Mouse (Mus musculus) ZHBTc4 (cell line): Measurements from ENCODE around the gene Bbs9.

Experiments
- DNase-seq: peaks from one replicate; pipeline ENCODE4 v3.0.0-alpha.2; 2011; ENCODE audit warnings: low read depth, low spot score

The Bbs9 gene

GRCm38 (mm10) chr9:22468170-22468898 lies 7.2 kb upstream of the Bbs9 start:
- DNase-seq: peak; percentile 92

DNA sequence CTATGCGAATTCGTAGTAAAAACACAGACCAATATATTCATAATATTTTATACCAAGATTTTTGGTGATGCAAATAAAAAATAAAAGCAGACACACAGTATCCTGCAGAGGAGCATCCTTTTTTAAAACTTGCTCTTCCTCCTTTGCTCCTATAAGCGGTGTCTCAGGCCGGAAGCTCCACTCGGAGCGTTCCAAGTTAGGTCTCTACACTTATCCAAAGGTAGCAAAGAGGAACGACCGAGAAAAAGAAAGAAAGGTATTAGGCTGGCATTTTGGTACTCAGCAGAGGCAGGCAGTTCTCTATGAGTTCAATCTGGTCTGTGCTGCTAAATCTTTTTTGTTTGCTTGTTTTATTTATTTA lies 6.6 kb upstream of the Bbs9 start:
- DNase-seq: no peak

DNA sequence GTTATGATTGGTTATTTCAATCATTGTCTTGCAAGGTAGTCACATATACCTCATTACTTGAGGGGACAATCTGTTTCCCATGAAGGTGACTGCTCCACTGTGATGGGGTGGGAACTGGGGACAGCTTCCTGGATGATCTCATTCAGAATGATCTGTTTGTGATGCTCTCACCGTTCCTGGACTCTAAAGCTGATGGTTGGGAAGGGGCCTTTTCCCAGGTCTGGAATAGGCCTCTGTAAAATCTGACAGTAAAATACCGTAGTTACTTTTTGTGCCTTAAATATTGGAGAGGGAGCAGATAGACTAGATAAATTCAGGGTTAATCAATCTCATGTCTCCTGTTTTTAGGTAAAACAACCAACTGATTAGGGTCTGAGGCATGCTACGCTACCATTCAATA lies 5.9 kb upstream of the Bbs9 start, which contains the start of gene Rp9:
Gene Rp9 (minus strand): TSS at position 101 of the 400 bp plus-strand sequence.
- no peak for DNase-seq

DNA sequence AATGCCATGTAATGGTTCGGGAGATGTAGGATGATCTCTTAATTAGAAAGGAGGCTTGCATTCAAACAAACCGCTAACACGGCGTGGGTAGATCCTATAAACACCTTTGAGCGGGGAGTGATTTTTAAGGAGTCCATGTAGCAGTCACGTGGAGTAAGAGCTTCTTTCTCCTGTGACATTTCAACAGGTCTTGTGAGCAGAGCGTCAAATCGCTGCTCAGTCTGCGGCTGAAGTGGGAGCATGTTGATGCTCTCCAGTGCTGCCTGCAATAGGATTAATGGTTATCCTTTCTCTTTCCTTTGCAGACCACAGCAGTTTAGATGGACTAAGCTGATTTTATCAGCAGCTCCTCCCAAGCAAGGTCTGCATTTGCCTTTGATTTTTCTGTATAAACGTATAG lies 750 bp downstream of the Bbs9 start:
- peak; percentile 17 for DNase-seq

DNA sequence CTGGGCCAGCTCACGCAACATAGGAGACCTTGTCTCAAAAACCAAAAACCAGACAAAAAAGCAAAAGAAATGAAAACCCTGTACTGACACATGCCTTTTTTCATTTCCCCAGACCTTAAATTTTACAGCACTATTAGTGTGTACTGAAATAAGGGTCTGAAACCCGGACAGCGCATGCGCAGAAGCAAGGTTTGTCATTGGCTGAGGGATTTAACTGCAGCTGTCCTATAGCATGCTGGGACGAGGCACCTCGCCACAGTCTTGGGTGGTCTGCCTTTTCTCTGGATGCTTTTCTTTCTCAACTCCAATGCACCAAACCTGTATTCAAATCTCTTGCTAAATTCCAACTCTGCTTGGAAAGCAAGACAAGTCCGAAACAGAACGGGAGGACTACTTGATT lies 3.4 kb downstream of the Bbs9 start:
- DNase-seq: peak; percentile 55

GRCm38 (mm10) chr9:22483866-22484561 lies 8.5 kb downstream of the Bbs9 start:
- no peak for DNase-seq

GRCm38 (mm10) chr9:22484562-22485308 lies 9.2 kb downstream of the Bbs9 start:
- DNase-seq: no peak

GRCm38 (mm10) chr9:22486211-22486610 lies 10.7 kb downstream of the Bbs9 start:
- DNase-seq: peak; percentile 72

GRCm38 (mm10) chr9:22488963-22489362 lies 13.4 kb downstream of the Bbs9 start:
- DNase-seq: peak; percentile 21

- DNase-seq: peak; percentile 73
Observed at GRCm38 (mm10) chr9:22494203-22494807, 18.8 kb downstream of the Bbs9 start.

GRCm38 (mm10) chr9:22495133-22495532 lies 19.6 kb downstream of the Bbs9 start:
- DNase-seq: peak; percentile 39

GRCm38 (mm10) chr9:22497021-22497767 lies 21.7 kb downstream of the Bbs9 start:
- no peak for DNase-seq

- DNase-seq: no peak
Observed at GRCm38 (mm10) chr9:22502972-22503371, 27.5 kb downstream of the Bbs9 start.

DNA sequence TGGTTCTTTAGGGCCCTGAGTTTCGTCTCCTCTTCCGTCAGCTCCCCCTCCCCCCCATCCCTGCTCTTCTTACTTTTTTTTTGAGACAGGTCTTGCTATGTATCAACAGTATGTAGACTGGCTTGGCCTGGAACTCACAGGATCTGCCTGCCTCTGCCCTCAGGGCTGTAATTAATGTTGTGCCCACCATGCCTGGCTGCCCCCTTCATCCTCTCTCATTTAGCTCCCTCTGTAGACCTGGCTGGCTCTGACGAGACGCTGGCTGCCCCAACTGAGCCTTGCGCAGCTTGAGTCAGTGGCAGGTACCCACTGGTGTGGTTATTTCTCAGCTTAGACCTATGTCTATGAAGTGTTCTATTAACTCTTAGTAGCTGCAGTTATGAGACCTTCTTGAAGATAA lies 28.1 kb downstream of the Bbs9 start:
- DNase-seq: no peak

DNA sequence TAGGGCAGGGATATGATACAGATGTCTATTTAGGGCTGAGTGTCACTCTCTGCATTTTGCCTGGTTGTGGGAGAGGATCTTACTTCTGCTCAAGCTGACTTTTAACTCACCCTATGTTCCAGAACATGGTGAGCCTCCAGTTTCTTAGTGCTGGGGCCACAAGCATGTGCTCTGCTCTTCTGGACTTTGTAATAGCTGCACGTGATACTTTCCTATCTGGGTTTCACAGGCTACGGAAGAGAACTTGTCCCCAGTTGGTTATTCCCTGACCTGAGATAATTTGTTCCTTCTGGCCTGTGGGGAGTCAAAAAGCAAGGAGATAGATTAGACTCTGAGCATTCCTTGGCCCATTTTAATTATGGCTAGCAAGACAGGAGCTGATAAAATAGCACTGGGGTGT lies 30.1 kb downstream of the Bbs9 start:
- no peak for DNase-seq

- no peak for DNase-seq
Observed at GRCm38 (mm10) chr9:22515076-22515475, 39.6 kb downstream of the Bbs9 start.

DNA sequence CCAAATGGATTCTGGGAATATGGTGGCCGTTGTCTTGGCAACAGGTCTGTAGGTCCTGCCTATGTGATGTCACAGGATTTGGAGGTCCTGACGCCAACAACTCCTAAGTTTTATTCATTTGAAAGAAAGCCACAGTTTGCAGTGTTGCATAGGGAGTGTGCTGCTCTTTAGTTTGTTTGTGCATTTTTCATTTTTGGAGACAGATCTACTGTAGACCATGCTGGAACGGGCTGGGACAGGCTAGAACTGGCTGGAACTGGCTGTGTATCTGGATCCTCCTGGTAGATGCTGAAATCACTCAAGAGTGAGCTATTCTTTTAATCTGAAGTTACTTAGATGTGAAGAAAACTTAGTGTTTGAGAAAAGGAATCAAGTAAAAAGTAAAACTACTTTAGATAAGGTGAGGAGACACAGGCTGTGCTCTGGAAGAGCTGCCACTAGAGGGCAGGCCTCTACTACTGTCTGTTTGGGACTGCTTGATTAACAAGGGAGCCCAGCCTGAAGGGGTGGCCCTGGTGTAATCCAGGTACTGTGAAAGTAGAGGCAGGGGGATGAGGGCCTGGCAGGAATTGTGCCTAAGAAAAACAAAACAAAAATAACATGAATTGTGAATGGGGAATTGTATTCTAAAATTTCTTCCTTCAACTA lies 43.0 kb downstream of the Bbs9 start:
- peak; percentile 68 for DNase-seq

GRCm38 (mm10) chr9:22523460-22523859 lies 47.9 kb downstream of the Bbs9 start:
- no peak for DNase-seq

DNA sequence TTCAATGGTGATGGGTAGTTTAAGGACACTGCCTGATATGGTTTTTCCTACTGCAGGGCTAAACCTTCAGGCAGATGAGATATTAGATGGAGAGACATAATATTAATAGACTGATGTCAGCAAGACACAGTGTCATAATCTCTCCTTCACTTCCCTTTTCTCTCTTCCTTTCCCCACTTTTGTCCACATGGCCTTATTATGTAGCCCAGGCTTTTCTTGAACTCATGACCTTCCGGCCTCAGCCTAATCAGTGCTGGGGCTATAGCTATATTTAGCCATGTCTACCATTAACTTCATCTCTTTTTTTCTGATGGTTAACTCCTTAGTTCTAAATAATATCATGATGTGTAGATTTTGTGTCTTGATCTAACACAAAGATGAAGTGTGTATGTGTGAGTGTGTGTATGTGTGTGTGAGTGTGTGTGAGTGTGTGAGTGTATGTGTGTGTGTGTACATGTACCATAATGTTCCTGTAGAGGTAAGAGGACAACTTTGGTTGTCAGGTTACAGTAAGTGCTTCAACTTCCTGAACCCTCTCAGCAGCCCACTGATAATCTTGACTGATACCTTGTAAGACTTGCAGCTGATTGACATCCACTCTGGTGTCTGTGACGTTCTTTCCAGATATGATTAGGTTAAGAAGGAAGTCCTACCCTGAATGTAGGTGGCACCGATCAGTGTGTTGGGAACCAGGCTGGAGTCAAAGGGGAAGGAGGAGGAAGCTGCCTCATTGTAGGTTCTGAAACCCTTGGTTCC lies 55.4 kb downstream of the Bbs9 start:
- no peak for DNase-seq

- peak; percentile 8 for DNase-seq
Observed at GRCm38 (mm10) chr9:22532112-22532511, 56.6 kb downstream of the Bbs9 start.
